ENCODE assay signal across 23 mouse cellular contexts in the genomic region with DNA sequence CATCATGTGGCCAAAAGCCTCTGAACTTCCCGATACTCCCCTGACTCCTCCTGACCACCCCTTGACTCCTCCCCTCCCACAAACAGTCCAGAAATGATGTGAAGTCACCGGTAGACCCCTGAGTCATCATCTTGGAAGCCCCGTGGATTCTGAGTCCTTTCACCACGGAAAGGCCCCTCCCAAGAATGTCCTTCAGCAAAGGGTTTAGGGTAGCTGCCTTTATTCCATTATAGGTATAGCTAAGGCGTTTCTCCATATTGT. TPM values are rescaled to one million over a fixed set of nuclear protein-coding genes. Genes with fewer than 3 reads are reported as not detected.
DNase-seq lines count a peak whose midpoint lies in the region; ATAC-seq and TF ChIP-seq lines count a peak whose summit lies in the region.
"Had no signal": no experiment of that assay in that cellular context is flagged by ENCODE, and none has a peak within 500 bp of the region (broad histone marks: within the 10 kb centered on the region; RNA-seq: fewer than 3 reads in every experiment).

No protein-coding gene starts in this region.

- H3K4me3 ChIP-seq in forebrain, embryonic 14.5 days (ENCODE audit: low read depth, low read length): no peak overlapping the region
- H3K4me3 ChIP-seq in forebrain, embryonic 15.5 days: no peak overlapping the region
- no peak overlapping the region for H3K4me3 ChIP-seq in neural tube, embryonic 11.5 days (ENCODE audit: low read depth, low read length)
- H3K4me3 ChIP-seq in neural tube, embryonic 15.5 days (replicated peaks): no peak overlapping the region
- no peak overlapping the region for H3K4me3 ChIP-seq in stomach, postnatal 0 days (ENCODE audit: low read depth, low read length)
- H3K4me3 ChIP-seq in kidney, embryonic 16.5 days (ENCODE audit: low read length): no peak overlapping the region
- H3K4me3 ChIP-seq: erythroblast, embryonic 14.5 days; limb, embryonic 12.5 days; stomach, embryonic 15.5 days had no signal

- TF ChIP-seq EP300 in stomach, postnatal 0 days (optimal IDR thresholded peaks at IDR 0.05): no peak

- peak; percentile 13; the same call in 1 of the 2 replicates for ATAC-seq in forebrain, embryonic 14.5 days
- ATAC-seq in forebrain, embryonic 15.5 days (replicated peaks): no peak
- peak; percentile 27; the same call in 1 of the 2 replicates for ATAC-seq in neural tube, embryonic 11.5 days (ENCODE audit: insufficient read depth, low FRiP score, low TSS enrichment)
- ATAC-seq in neural tube, embryonic 15.5 days (ENCODE audit: low FRiP score): no peak
- ATAC-seq in stomach, postnatal 0 days (ENCODE audit: low FRiP score, low TSS enrichment): peak; percentile 42; the same call in 1 of the 2 replicates
- no peak for ATAC-seq in kidney, embryonic 16.5 days (ENCODE audit: low FRiP score, low TSS enrichment)

- H3K4me1 ChIP-seq in forebrain, embryonic 14.5 days (ENCODE audit: control insufficient read depth, insufficient read depth, low read length): peaks cover 10% of the 10 kb centered on the region
- H3K4me1 ChIP-seq in forebrain, embryonic 15.5 days: peaks cover 21% of the 10 kb centered on the region
- no peaks in the 10 kb centered on the region; the same call in 1 of the 2 replicates for H3K4me1 ChIP-seq in neural tube, embryonic 11.5 days (ENCODE audit: control insufficient read depth, insufficient read depth, low read length)
- H3K4me1 ChIP-seq in neural tube, embryonic 15.5 days: 0 out of 2 replicates have a peak, but pooled peaks cover 7% of the 10 kb centered on the region
- no peaks in the 10 kb centered on the region for H3K4me1 ChIP-seq in stomach, postnatal 0 days (replicated peaks; ENCODE audit: control insufficient read depth, insufficient read depth)
- H3K4me1 ChIP-seq in kidney, embryonic 16.5 days (ENCODE audit: insufficient read depth, low read length): no peaks in the 10 kb centered on the region
- H3K4me1 ChIP-seq: limb, embryonic 12.5 days; stomach, embryonic 15.5 days had no signal

- H3K27ac ChIP-seq in forebrain, embryonic 14.5 days (ENCODE audit: low read depth, low read length): no peak overlapping the region
- no peak overlapping the region for H3K27ac ChIP-seq in forebrain, embryonic 15.5 days (replicated peaks)
- no peak overlapping the region for H3K27ac ChIP-seq in neural tube, embryonic 11.5 days (ENCODE audit: low read depth, low read length)
- H3K27ac ChIP-seq in neural tube, embryonic 15.5 days (replicated peaks): no peak overlapping the region
- H3K27ac ChIP-seq in stomach, postnatal 0 days (replicated peaks): no peak overlapping the region
- H3K27ac ChIP-seq in kidney, embryonic 16.5 days (ENCODE audit: low read length): no peak overlapping the region
- H3K27ac ChIP-seq: hindbrain, embryonic 14.5 days; limb, embryonic 12.5 days; liver, embryonic 14.5 days; stomach, embryonic 15.5 days had no signal

- H3K36me3 ChIP-seq in forebrain, embryonic 14.5 days (ENCODE audit: control insufficient read depth, insufficient read depth, low read length): no peaks in the 10 kb centered on the region
- no peaks in the 10 kb centered on the region for H3K36me3 ChIP-seq in forebrain, embryonic 15.5 days
- H3K36me3 ChIP-seq in neural tube, embryonic 11.5 days (ENCODE audit: control insufficient read depth, insufficient read depth, low read length): no peaks in the 10 kb centered on the region
- no peaks in the 10 kb centered on the region for H3K36me3 ChIP-seq in neural tube, embryonic 15.5 days
- H3K36me3 ChIP-seq in stomach, postnatal 0 days (ENCODE audit: control insufficient read depth, insufficient read depth, low read length): no peaks in the 10 kb centered on the region
- H3K36me3 ChIP-seq in kidney, embryonic 16.5 days (ENCODE audit: insufficient read depth, low read length): no peaks in the 10 kb centered on the region
- H3K36me3 ChIP-seq: limb, embryonic 12.5 days; stomach, embryonic 15.5 days had no signal

- DNase-seq in forebrain, embryonic 14.5 days (ENCODE audit: low spot score): no peak
- no peak for DNase-seq in neural tube, embryonic 11.5 days (ENCODE audit: low spot score)
- DNase-seq in ZHBTc4 (ENCODE audit: low read depth, low spot score): peak; percentile 56
- no peak for DNase-seq in stomach, postnatal 0 days (ENCODE audit: low spot score)
- no peak for DNase-seq in urinary bladder, postnatal 10 days (ENCODE audit: low spot score)
- DNase-seq: adrenal gland, postnatal 36 days; cerebellum, adult 2 months; gastrocnemius, postnatal 10 days; heart, adult 18-20 months; kidney, adult 11 months; kidney, postnatal 36 days; layer of hippocampus, adult 9-11 months; spleen, adult 18-20 months had no signal

- WGBS in forebrain, embryonic 14.5 days: 3% methylated on average over 5 of the region's 5 CpGs
- WGBS in forebrain, embryonic 15.5 days: 8% methylated on average over 5 of the region's 5 CpGs
- 35% methylated on average over 5 of the region's 5 CpGs for WGBS in neural tube, embryonic 11.5 days
- WGBS in neural tube, embryonic 15.5 days: 14% methylated on average over 5 of the region's 5 CpGs
- WGBS in stomach, postnatal 0 days: 43% methylated on average over 5 of the region's 5 CpGs
- 51% methylated on average over 5 of the region's 5 CpGs for WGBS in kidney, embryonic 16.5 days

- no peak overlapping the region for H3K9ac ChIP-seq in forebrain, embryonic 14.5 days (ENCODE audit: low read length)
- no peak overlapping the region for H3K9ac ChIP-seq in forebrain, embryonic 15.5 days (replicated peaks)
- no peak overlapping the region for H3K9ac ChIP-seq in neural tube, embryonic 11.5 days (ENCODE audit: low read length)
- H3K9ac ChIP-seq in neural tube, embryonic 15.5 days (replicated peaks): no peak overlapping the region
- H3K9ac ChIP-seq in stomach, postnatal 0 days (ENCODE audit: low read length): no peak overlapping the region
- no peak overlapping the region for H3K9ac ChIP-seq in kidney, embryonic 16.5 days (replicated peaks; ENCODE audit: low read length)
- H3K9ac ChIP-seq: hindbrain, embryonic 14.5 days; limb, embryonic 12.5 days; liver, embryonic 14.5 days; stomach, embryonic 15.5 days had no signal

- H3K9me3 ChIP-seq in forebrain, embryonic 14.5 days (replicated peaks; ENCODE audit: control insufficient read depth, low read length): no peaks in the 10 kb centered on the region
- H3K9me3 ChIP-seq in forebrain, embryonic 15.5 days: no peaks in the 10 kb centered on the region
- H3K9me3 ChIP-seq in neural tube, embryonic 11.5 days (ENCODE audit: control insufficient read depth, low read length): no peaks in the 10 kb centered on the region
- H3K9me3 ChIP-seq in neural tube, embryonic 15.5 days (replicated peaks): no peaks in the 10 kb centered on the region
- no peaks in the 10 kb centered on the region for H3K9me3 ChIP-seq in stomach, postnatal 0 days (ENCODE audit: control insufficient read depth, low read length)
- no peaks in the 10 kb centered on the region for H3K9me3 ChIP-seq in kidney, embryonic 16.5 days (ENCODE audit: low read length)
- H3K9me3 ChIP-seq: limb, embryonic 12.5 days; stomach, embryonic 15.5 days had no signal

- H3K27me3 ChIP-seq in forebrain, embryonic 14.5 days (replicated peaks; ENCODE audit: control insufficient read depth, insufficient read depth, low read length): peaks cover 9% of the 10 kb centered on the region; the same call in 1 of the 2 replicates
- peaks cover 2% of the 10 kb centered on the region; the same call in 1 of the 2 replicates for H3K27me3 ChIP-seq in forebrain, embryonic 15.5 days
- peaks cover 35% of the 10 kb centered on the region for H3K27me3 ChIP-seq in neural tube, embryonic 11.5 days (ENCODE audit: control insufficient read depth, insufficient read depth, low read length)
- H3K27me3 ChIP-seq in neural tube, embryonic 15.5 days (replicated peaks): peaks cover 71% of the 10 kb centered on the region
- H3K27me3 ChIP-seq in stomach, postnatal 0 days (ENCODE audit: control insufficient read depth, insufficient read depth, low read length): no peaks in the 10 kb centered on the region
- no peaks in the 10 kb centered on the region for H3K27me3 ChIP-seq in kidney, embryonic 16.5 days (ENCODE audit: insufficient read depth, low read length)
- H3K27me3 ChIP-seq: limb, embryonic 12.5 days; stomach, embryonic 15.5 days had no signal

- TF ChIP-seq CTCF in stomach, postnatal 0 days (IDR thresholded peaks at IDR 0.05; ENCODE audit: low read depth): no peak

- no peak overlapping the region for H3K4me2 ChIP-seq in forebrain, embryonic 14.5 days (ENCODE audit: low read length)
- no peak overlapping the region for H3K4me2 ChIP-seq in forebrain, embryonic 15.5 days (replicated peaks)
- no peak overlapping the region; the same call in 1 of the 2 replicates for H3K4me2 ChIP-seq in neural tube, embryonic 11.5 days (ENCODE audit: low read depth)
- H3K4me2 ChIP-seq in neural tube, embryonic 15.5 days: no peak overlapping the region
- no peak overlapping the region for H3K4me2 ChIP-seq in stomach, postnatal 0 days (replicated peaks; ENCODE audit: low read depth)
- H3K4me2 ChIP-seq in kidney, embryonic 16.5 days (replicated peaks; ENCODE audit: low read depth, low read length): no peak overlapping the region
- H3K4me2 ChIP-seq: hindbrain, embryonic 14.5 days; limb, embryonic 12.5 days; stomach, embryonic 15.5 days had no signal

RNA-seq across cellular contexts. Expression of gene Crygs, which starts 10.6 kb away (rescaled TPM):
- polyA plus RNA-seq in forebrain, embryonic 14.5 days (2014; fragmentation: Nextera tagmentation; extraction: Ambion mirVana): not detected in 2 replicates
- polyA plus RNA-seq in forebrain, embryonic 15.5 days (2015; fragmentation: Nextera tagmentation; extraction: Ambion mirVana): not detected in 2 replicates
- polyA plus RNA-seq in neural tube, embryonic 11.5 days (2014; fragmentation: Nextera tagmentation; extraction: Ambion mirVana): not detected in 2 replicates
- polyA plus RNA-seq in neural tube, embryonic 15.5 days (2015; fragmentation: Nextera tagmentation; extraction: Ambion mirVana): not detected in 2 replicates
- 0.11 and 0.15 TPM in 2 replicates for polyA plus RNA-seq in stomach, postnatal 0 days (2015; fragmentation: Nextera tagmentation; extraction: Ambion mirVana)
- polyA plus RNA-seq in kidney, embryonic 16.5 days (2015; fragmentation: Nextera tagmentation; extraction: Ambion mirVana): 0.31 TPM in 1 of 2 replicates, not detected in the other
- polyA plus RNA-seq: erythroblast, embryonic 14.5 days; heart, embryonic 14.5 days; hindbrain, embryonic 14.5 days; limb, embryonic 12.5 days; liver, embryonic 14.5 days; lung, embryonic 16.5 days; stomach, embryonic 15.5 days had no signal

RNA-seq across cellular contexts. Expression of gene Tbccd1, which starts 56.7 kb away (rescaled TPM):
- polyA plus RNA-seq in forebrain, embryonic 14.5 days (2014; fragmentation: Nextera tagmentation; extraction: Ambion mirVana): 29.7 and 30.7 TPM in 2 replicates
- 22.5 and 23.1 TPM in 2 replicates for polyA plus RNA-seq in forebrain, embryonic 15.5 days (2015; fragmentation: Nextera tagmentation; extraction: Ambion mirVana)
- polyA plus RNA-seq in neural tube, embryonic 11.5 days (2014; fragmentation: Nextera tagmentation; extraction: Ambion mirVana): 32.7 and 35.2 TPM in 2 replicates
- polyA plus RNA-seq in neural tube, embryonic 15.5 days (2015; fragmentation: Nextera tagmentation; extraction: Ambion mirVana): 19.5 and 23.2 TPM in 2 replicates
- polyA plus RNA-seq in stomach, postnatal 0 days (2015; fragmentation: Nextera tagmentation; extraction: Ambion mirVana): 11.5 and 12.2 TPM in 2 replicates
- 34.6 and 35.8 TPM in 2 replicates for polyA plus RNA-seq in kidney, embryonic 16.5 days (2015; fragmentation: Nextera tagmentation; extraction: Ambion mirVana)

RNA-seq across cellular contexts. Expression of gene Dnajb11, which starts 56.9 kb away (rescaled TPM):
- polyA plus RNA-seq in forebrain, embryonic 14.5 days (2014; fragmentation: Nextera tagmentation; extraction: Ambion mirVana): 72.7 and 81.1 TPM in 2 replicates
- polyA plus RNA-seq in forebrain, embryonic 15.5 days (2015; fragmentation: Nextera tagmentation; extraction: Ambion mirVana): 84.9 and 85.2 TPM in 2 replicates
- 117 TPM in 2 replicates for polyA plus RNA-seq in neural tube, embryonic 11.5 days (2014; fragmentation: Nextera tagmentation; extraction: Ambion mirVana)
- polyA plus RNA-seq in neural tube, embryonic 15.5 days (2015; fragmentation: Nextera tagmentation; extraction: Ambion mirVana): 106 and 110 TPM in 2 replicates
- 93.5 and 94.2 TPM in 2 replicates for polyA plus RNA-seq in stomach, postnatal 0 days (2015; fragmentation: Nextera tagmentation; extraction: Ambion mirVana)
- 112 and 123 TPM in 2 replicates for polyA plus RNA-seq in kidney, embryonic 16.5 days (2015; fragmentation: Nextera tagmentation; extraction: Ambion mirVana)

Comparison
In these comparisons a context has a peak if more than half of its experiments do, and no peak if none do; other contexts are left out.
1. ATAC-seq: peak in forebrain, embryonic 14.5 days (single experiment), neural tube, embryonic 11.5 days (single experiment) and stomach, postnatal 0 days (single experiment); none in forebrain, embryonic 15.5 days (single experiment), neural tube, embryonic 15.5 days (single experiment) and kidney, embryonic 16.5 days (single experiment).